Mouse (Mus musculus) fat pad, adult 2 months (tissue): ENCODE data around the gene Pxmp2.

ENCODE experiments used
- DNase-seq: peaks from one replicate; pipeline ENCODE4 v3.0.0-alpha.2; 2011; ENCODE audit warnings: low read depth, low spot score; ENCODE audit errors: extremely low read depth

Gene Pxmp2

GRCm38 (mm10) chr5:110230780-110231461 is 55.1 kb downstream of the Pxmp2 start, which contains the start of gene Ankle2:
TSS of gene Ankle2 (plus strand) at chr5:110231004.
- DNase-seq, result no peak

- no peak for DNase-seq
Observed at GRCm38 (mm10) chr5:110230401-110230779, 55.6 kb downstream of the Pxmp2 start.

- DNase-seq, result no peak
Observed at GRCm38 (mm10) chr5:110227336-110227883, 58.6 kb downstream of the Pxmp2 start.

- DNase-seq, result peak; percentile 80
Observed at GRCm38 (mm10) chr5:110225056-110225455, 60.9 kb downstream of the Pxmp2 start.
